Comparison of ENCODE assay signal across 14 mouse cellular contexts in genomic region chr2:161040743-161041142, GRCm38 (mm10).
DNase-seq lines count a peak whose midpoint lies in the region; ATAC-seq and TF ChIP-seq lines count a peak whose summit lies in the region.
"Had no signal": no experiment of that assay in that cellular context is flagged by ENCODE, and none has a peak within 500 bp of the region (broad histone marks: within the 10 kb centered on the region; RNA-seq: fewer than 3 reads in every experiment).

No protein-coding gene starts in this region.

- H3K36me3 ChIP-seq in heart, adult 2 months (ENCODE audit: control insufficient read depth, insufficient read depth, low read length): peaks cover 3% of the 10 kb centered on the region; the same call in 1 of the 2 replicates
- H3K36me3 ChIP-seq in heart, embryonic 11.5 days (ENCODE audit: control insufficient read depth, insufficient read depth, low read length): peaks cover 16% of the 10 kb centered on the region
- peaks cover 15% of the 10 kb centered on the region; the same call in 1 of the 2 replicates for H3K36me3 ChIP-seq in liver, postnatal 0 days (replicated peaks; ENCODE audit: insufficient read depth, low read length)
- peaks cover 61% of the 10 kb centered on the region for H3K36me3 ChIP-seq in liver, embryonic 12.5 days
- H3K36me3 ChIP-seq in small intestine, adult 2 months (ENCODE audit: control insufficient read depth, insufficient read depth, low read length): peaks cover 28% of the 10 kb centered on the region
- peaks cover 60% of the 10 kb centered on the region for H3K36me3 ChIP-seq in midbrain, embryonic 14.5 days (ENCODE audit: control insufficient read depth, insufficient read depth, low read length)

- intact Hi-C loops in heart, adult 2 months (cut with DNase I): no loop called here

- H3K9me3 ChIP-seq in heart, embryonic 11.5 days (replicated peaks; ENCODE audit: control insufficient read depth, low read length): no peaks in the 10 kb centered on the region
- H3K9me3 ChIP-seq in liver, postnatal 0 days (ENCODE audit: low read length): no peaks in the 10 kb centered on the region
- H3K9me3 ChIP-seq in liver, embryonic 12.5 days (replicated peaks): no peaks in the 10 kb centered on the region
- no peaks in the 10 kb centered on the region for H3K9me3 ChIP-seq in midbrain, embryonic 14.5 days (ENCODE audit: control insufficient read depth, low read length)
- H3K9me3 ChIP-seq: forebrain, embryonic 15.5 days; limb, embryonic 12.5 days; midbrain, embryonic 15.5 days had no signal

- CTCF ChIA-PET in Patski (lab: Charles Lee): no interaction called here

- H3K4me1 ChIP-seq in heart, adult 2 months (ENCODE audit: control insufficient read depth, insufficient read depth, low read length): no peaks in the 10 kb centered on the region
- H3K4me1 ChIP-seq in heart, embryonic 11.5 days (ENCODE audit: control insufficient read depth, insufficient read depth, low read length): no peaks in the 10 kb centered on the region
- no peaks in the 10 kb centered on the region for H3K4me1 ChIP-seq in liver, postnatal 0 days (ENCODE audit: insufficient read depth)
- H3K4me1 ChIP-seq in liver, embryonic 12.5 days: no peaks in the 10 kb centered on the region
- H3K4me1 ChIP-seq in small intestine, adult 2 months (ENCODE audit: control insufficient read depth, insufficient read depth, insufficient read length, low read length): no peaks in the 10 kb centered on the region
- H3K4me1 ChIP-seq in midbrain, embryonic 14.5 days (ENCODE audit: control insufficient read depth, insufficient read depth, low read length): no peaks in the 10 kb centered on the region
- H3K4me1 ChIP-seq: limb, embryonic 12.5 days; midbrain, embryonic 15.5 days had no signal

- POLR2A ChIA-PET in Patski (lab: Charles Lee): no interaction called here

- no peak overlapping the region for H3K9ac ChIP-seq in heart, adult 2 months (ENCODE audit: low read depth, low read length)
- no peak overlapping the region for H3K9ac ChIP-seq in heart, embryonic 11.5 days (ENCODE audit: low read depth, low read length)
- H3K9ac ChIP-seq in liver, postnatal 0 days (replicated peaks): no peak overlapping the region
- H3K9ac ChIP-seq in liver, embryonic 12.5 days: no peak overlapping the region
- H3K9ac ChIP-seq in midbrain, embryonic 14.5 days (replicated peaks; ENCODE audit: low read length): no peak overlapping the region
- H3K9ac ChIP-seq: forebrain, embryonic 15.5 days; limb, embryonic 12.5 days; midbrain, embryonic 15.5 days had no signal

- H3K27ac ChIP-seq in heart, adult 2 months: no peak overlapping the region
- H3K27ac ChIP-seq in heart, embryonic 11.5 days (ENCODE audit: low read depth, low read length): no peak overlapping the region
- H3K27ac ChIP-seq in liver, postnatal 0 days (ENCODE audit: low read depth): no peak overlapping the region
- H3K27ac ChIP-seq in liver, embryonic 12.5 days: no peak overlapping the region
- no peak overlapping the region for H3K27ac ChIP-seq in small intestine, adult 2 months (ENCODE audit: insufficient read depth, low read depth, low read length)
- H3K27ac ChIP-seq in midbrain, embryonic 14.5 days (replicated peaks; ENCODE audit: low read depth, low read length): no peak overlapping the region
- H3K27ac ChIP-seq: forebrain, embryonic 15.5 days; limb, embryonic 12.5 days; midbrain, embryonic 15.5 days had no signal

- no peak for DNase-seq in heart, adult 2 months
- DNase-seq in liver, postnatal 0 days: no peak
- no peak for DNase-seq in Patski (ENCODE audit: low read depth, low spot score)
- no peak for DNase-seq in midbrain, embryonic 14.5 days
- DNase-seq: adrenal gland, postnatal 14 days; lung, postnatal 14 days; right cerebral cortex, postnatal 4 days had no signal

- peaks cover 2% of the 10 kb centered on the region; the same call in 1 of the 2 replicates for H3K79me2 ChIP-seq in heart, adult 2 months (replicated peaks; ENCODE audit: control insufficient read depth, insufficient read depth, low read length)

- no peaks in the 10 kb centered on the region for H3K27me3 ChIP-seq in heart, adult 2 months (ENCODE audit: control insufficient read depth, insufficient read depth, low read length)
- H3K27me3 ChIP-seq in heart, embryonic 11.5 days (ENCODE audit: control insufficient read depth, insufficient read depth, low read length): no peaks in the 10 kb centered on the region
- H3K27me3 ChIP-seq in liver, postnatal 0 days (ENCODE audit: insufficient read depth, low read length): no peaks in the 10 kb centered on the region
- no peaks in the 10 kb centered on the region for H3K27me3 ChIP-seq in liver, embryonic 12.5 days (replicated peaks)
- H3K27me3 ChIP-seq in Patski: no peaks in the 10 kb centered on the region
- H3K27me3 ChIP-seq in small intestine, adult 2 months (ENCODE audit: control insufficient read depth, insufficient read depth, low read length): no peaks in the 10 kb centered on the region
- no peaks in the 10 kb centered on the region for H3K27me3 ChIP-seq in midbrain, embryonic 14.5 days (ENCODE audit: control insufficient read depth, insufficient read depth, low read length)
- H3K27me3 ChIP-seq: forebrain, embryonic 15.5 days; limb, embryonic 12.5 days; midbrain, embryonic 15.5 days had no signal

- no peak overlapping the region for H3K4me2 ChIP-seq in heart, embryonic 11.5 days
- H3K4me2 ChIP-seq in liver, postnatal 0 days (ENCODE audit: low read depth, low read length): no peak overlapping the region
- H3K4me2 ChIP-seq in liver, embryonic 12.5 days: no peak overlapping the region
- H3K4me2 ChIP-seq in midbrain, embryonic 14.5 days (ENCODE audit: low read length): no peak overlapping the region
- H3K4me2 ChIP-seq: forebrain, embryonic 15.5 days; limb, embryonic 12.5 days; midbrain, embryonic 15.5 days had no signal

- no peak for TF ChIP-seq POLR2A in heart, adult 2 months (IDR thresholded peaks at IDR 0.05; ENCODE audit: insufficient read depth, low read depth, low read length)
- no peak for TF ChIP-seq POLR2A in small intestine, adult 2 months (IDR thresholded peaks at IDR 0.05; ENCODE audit: low read depth, low read length)

- in situ Hi-C loops in Patski (cut with MboI; ENCODE audit: low pct_unique_long_range_greater_than_20kb): no loop called here

- no peak overlapping the region for H3K4me3 ChIP-seq in heart, adult 2 months
- no peak overlapping the region for H3K4me3 ChIP-seq in heart, embryonic 11.5 days (ENCODE audit: low read depth, low read length)
- H3K4me3 ChIP-seq in liver, postnatal 0 days (ENCODE audit: low read depth, low read length): no peak overlapping the region
- H3K4me3 ChIP-seq in liver, embryonic 12.5 days: no peak overlapping the region
- H3K4me3 ChIP-seq in small intestine, adult 2 months (ENCODE audit: low read depth, low read length): no peak overlapping the region
- no peak overlapping the region for H3K4me3 ChIP-seq in midbrain, embryonic 14.5 days (replicated peaks; ENCODE audit: low read depth, low read length)
- H3K4me3 ChIP-seq: forebrain, embryonic 15.5 days; limb, embryonic 12.5 days; midbrain, embryonic 15.5 days had no signal

- TF ChIP-seq CTCF in heart, adult 2 months (IDR thresholded peaks at IDR 0.05): peak; percentile 40
- TF ChIP-seq CTCF in liver, postnatal 0 days (IDR thresholded peaks at IDR 0.05; ENCODE audit: low read depth): peak; percentile 14; the same call in 1 of the 2 replicates
- peak; percentile 50 for TF ChIP-seq CTCF in Patski (IDR thresholded peaks at IDR 0.05)
- TF ChIP-seq CTCF in small intestine, adult 2 months (IDR thresholded peaks at IDR 0.05; ENCODE audit: extremely low read depth, insufficient read length, insufficient replicate concordance, low read depth, low read length): peak; percentile 15; the same call in 1 of the 2 replicates

- no peak for TF ChIP-seq EP300 in heart, adult 2 months (IDR thresholded peaks at IDR 0.05; ENCODE audit: insufficient read depth, low read depth, low read length)
- TF ChIP-seq EP300 in liver, postnatal 0 days (IDR thresholded peaks at IDR 0.05; ENCODE audit: low read depth): no peak

- 77% methylated on average over 4 of the region's 4 CpGs for WGBS in heart, adult 2 months
- WGBS in heart, embryonic 11.5 days (ENCODE audit: insufficient replicate concordance): 83% methylated on average over 4 of the region's 4 CpGs
- WGBS in liver, postnatal 0 days (ENCODE audit: insufficient replicate concordance): 73% methylated on average over 4 of the region's 4 CpGs
- WGBS in liver, embryonic 12.5 days (ENCODE audit: insufficient replicate concordance): 79% methylated on average over 4 of the region's 4 CpGs
- 79% methylated on average over 4 of the region's 4 CpGs for WGBS in small intestine, adult 2 months
- 81% methylated on average over 4 of the region's 4 CpGs for WGBS in midbrain, embryonic 14.5 days

- no peak for ATAC-seq in heart, embryonic 11.5 days (replicated peaks; ENCODE audit: insufficient number of reproducible peaks, low FRiP score, low TSS enrichment)
- ATAC-seq in liver, postnatal 0 days: no peak
- no peak for ATAC-seq in liver, embryonic 12.5 days
- ATAC-seq in Patski: no peak
- ATAC-seq in megakaryocyte, adult 5-6 weeks (ENCODE audit: poor library complexity, severe bottlenecking): no peak
- ATAC-seq in midbrain, embryonic 14.5 days (ENCODE audit: low FRiP score, low TSS enrichment): no peak
- ATAC-seq: forebrain, embryonic 15.5 days; midbrain, embryonic 15.5 days had no signal
